Mouse (Mus musculus) c-Kit-positive CD71-positive TER-119-negative erythroid progenitor cells, embryonic 14.5 days (primary cell): ENCODE measurements around the gene Cdyl2.

Source experiments
- DNase-seq: peaks from one replicate; pipeline ENCODE4 v3.0.0-alpha.2; 2013; ENCODE audit warnings: low read depth

The Cdyl2 gene

DNA sequence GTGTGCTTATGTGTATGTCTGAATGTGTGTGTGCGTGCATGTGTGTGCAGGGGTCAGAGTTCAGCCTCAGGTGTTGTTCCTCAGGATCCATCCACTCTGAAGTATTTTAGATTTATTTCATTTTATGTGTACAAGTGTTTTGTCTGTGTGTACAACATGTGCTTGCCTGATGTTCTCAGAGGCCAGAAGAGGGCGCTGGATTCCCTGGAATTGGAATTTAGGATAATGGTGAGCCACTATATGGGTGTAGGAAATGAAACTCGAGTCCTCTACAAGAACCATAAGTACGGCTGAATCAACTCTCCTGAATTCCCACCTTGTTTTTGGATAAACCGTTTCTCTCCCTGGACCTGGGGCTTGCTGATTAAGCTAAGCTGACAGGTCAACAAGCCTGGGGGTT lies 61.2 kb downstream of the Cdyl2 start:
- no peak for DNase-seq

DNA sequence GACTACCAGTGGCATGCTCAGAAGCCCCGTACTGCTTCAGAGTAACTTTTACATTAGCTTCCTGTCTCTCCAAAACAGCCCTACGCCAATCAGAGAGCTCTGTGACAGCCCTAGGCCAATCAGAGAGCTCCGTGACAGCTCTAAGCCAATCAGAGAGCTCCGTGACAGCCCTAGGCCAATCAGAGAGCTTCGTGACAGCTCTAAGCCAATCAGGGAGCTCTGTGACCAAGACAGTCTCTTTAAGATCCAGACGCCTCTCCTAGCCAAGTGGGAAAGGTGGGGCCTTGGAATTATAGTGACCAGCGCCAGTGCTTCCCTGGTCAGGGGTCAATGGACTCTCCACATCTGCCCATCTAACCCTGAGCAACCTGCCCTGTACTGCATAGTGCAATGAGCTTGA lies 62.2 kb downstream of the Cdyl2 start:
- no peak for DNase-seq

DNA sequence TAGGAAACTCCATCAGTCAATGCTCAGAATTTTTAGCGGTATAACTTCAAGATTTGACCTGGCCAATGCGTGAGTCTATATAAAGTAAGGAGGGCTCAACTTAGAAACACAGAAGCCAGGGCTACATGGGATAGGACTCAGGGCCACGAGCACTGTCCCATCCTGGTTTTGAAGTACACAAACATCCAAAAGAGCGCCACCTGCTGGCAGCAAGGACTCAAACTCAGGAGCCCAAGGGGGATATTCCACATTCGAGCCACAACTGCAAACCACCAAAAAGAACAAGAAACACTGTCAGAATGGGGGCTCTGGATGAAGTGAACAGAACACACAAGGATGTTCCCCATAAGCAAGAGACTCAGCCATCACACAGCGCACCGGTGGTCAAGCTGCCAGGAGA lies 63.8 kb downstream of the Cdyl2 start:
- no peak for DNase-seq

DNA sequence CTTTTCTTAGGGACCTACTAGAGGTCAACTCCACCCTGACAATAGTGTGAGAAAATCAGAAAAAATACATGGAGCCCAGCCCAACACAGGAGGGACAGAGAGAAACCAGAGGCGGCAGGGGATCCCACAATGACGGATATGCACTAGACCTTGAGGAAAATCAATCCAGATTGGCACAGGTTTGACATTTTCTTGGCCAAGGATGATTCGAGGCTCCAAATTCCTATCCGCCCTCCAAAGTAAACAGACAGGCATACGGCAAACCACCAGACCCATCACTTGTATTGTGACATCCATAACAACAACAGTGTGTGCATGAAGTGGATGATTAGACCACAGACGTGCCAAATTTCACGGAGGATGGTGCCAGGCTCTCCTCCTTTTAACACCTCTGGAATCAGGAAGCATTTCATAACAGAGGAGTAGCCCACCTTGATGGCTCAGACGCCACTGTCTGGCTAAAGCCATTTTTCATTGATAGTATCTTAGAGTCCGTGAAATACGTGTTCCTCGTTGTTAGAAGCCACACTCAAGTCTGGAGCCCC lies 65.9 kb downstream of the Cdyl2 start:
- no peak for DNase-seq

DNA sequence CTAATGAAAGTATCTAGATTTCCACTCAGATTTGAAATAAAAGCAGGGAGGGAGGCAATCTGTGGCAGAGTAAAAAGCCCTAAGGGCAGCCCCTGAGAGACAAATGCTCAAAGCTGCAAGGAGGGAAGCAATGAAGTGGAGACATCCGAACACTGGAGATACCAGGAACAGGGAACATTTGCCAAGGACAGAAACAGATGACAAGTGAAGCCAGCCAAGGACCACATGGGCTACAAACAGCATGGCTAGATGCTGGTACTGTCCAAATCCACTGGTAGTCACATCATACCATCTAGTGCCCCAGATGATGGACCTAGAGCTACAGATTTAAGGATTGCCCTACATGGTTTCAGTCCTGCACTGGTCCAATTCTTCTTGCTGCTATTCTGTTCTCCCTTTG lies 71.3 kb downstream of the Cdyl2 start:
- no peak for DNase-seq

DNA sequence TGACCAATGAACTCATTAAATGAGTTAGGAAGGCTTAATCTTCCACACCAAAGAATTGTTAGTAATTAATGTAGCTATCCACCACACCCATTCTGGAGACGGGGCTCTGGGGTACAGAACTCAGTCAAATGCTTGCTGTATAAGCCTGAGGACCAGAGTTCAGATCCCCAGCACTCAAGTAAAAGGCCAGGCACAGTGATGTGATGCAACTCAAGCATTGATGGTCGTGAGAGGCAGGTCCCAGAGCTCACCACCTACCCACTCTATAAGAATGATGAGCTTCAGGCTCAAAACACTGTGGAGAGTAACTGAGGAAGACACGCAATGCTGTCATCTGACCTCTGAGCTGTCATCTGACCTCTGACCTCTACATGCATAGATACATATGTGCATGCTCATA lies 76.0 kb downstream of the Cdyl2 start:
- no peak for DNase-seq

DNA sequence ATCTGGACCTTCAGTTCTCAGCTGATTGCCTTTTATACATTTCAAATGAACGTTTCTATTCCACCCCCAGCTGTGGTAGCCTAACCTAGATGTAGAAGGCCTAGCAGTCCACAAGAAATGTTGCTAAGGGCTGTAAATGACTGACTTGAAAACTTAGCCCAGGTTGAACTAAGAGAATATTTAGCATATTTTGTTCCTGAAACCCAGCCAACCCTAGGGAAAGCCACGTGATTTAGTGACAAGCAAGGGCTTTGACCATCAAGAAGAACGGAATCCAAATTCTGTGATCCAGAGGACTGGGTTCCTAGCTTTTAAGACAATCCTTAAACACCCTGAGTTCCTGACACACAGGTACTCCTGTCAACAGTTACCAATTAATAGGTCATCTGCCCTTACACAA lies 77.9 kb downstream of the Cdyl2 start:
- no peak for DNase-seq

DNA sequence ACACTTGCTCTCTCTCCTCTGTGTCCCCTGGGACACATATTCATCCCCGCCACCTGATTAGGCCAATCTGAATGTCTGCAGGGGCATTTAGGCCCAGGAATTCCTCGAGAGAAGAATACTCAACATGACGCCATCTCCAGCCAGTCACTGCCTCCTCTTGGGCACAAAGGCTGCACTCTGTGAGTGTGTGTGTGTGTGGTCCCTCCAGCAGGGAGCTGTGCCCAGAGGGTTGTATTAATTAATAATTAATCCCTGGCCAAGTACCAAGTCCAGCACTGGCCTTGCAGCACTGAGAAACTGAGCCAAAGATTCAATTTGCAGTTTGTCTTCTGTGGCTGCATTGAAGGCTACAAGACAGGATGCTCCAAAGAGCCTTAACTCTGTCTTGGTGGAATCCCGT lies 79.8 kb downstream of the Cdyl2 start:
- DNase-seq: no peak

DNA sequence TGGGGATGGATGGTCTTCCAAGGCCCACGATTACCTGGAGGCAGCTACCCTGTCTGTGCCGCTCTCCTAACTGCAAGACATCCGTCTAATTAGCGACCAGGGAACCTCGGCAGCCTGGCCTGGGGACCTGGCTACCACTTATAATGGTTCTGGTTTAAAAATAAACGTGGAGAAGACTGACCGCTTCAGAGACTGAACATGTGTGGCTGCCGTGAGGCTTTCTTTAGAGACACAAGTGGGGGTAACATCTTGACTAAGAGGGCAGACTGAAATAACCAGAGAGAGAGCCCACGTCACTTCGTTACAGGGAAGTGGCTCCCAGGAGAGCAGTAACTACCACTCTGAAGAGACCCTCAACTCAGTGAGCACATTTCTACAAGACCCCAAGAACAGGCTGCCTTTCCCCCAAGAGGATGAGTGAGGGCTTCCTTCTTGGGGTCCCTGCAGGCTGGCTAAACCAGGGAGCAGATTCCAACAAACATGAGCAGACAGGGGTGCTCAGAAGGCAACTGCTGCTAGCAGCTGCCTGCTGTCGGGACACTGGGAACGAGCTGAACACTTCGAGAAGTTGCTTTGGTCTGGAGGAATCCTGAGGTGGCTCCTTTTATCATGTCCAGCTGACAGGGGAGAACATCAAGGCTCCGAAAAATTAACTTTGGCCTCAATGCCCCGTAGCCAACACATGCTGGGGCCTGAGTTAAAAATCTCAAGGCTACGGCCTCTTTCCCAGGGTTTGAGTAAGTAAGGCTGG lies 82.6 kb downstream of the Cdyl2 start:
- DNase-seq: no peak

DNA sequence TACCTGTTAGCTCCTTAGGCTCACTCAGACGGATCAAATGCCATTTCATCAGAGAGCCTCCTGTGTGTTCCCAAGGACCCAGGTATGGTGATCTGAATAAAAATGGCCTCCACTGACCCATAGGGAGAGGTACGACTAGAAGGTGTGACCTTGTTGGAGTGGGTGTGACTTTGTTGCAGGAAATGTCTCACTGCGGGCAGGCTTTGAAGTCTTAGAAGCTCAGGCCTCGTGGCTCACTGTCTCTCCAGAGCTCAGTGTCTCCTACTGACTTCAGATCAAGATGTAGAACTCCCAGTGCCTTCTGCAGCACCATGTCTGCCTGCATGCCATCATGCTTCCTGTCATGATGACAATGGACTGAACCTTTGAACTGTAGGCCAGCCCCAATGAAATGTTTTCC lies 87.4 kb downstream of the Cdyl2 start:
- DNase-seq: no peak

DNA sequence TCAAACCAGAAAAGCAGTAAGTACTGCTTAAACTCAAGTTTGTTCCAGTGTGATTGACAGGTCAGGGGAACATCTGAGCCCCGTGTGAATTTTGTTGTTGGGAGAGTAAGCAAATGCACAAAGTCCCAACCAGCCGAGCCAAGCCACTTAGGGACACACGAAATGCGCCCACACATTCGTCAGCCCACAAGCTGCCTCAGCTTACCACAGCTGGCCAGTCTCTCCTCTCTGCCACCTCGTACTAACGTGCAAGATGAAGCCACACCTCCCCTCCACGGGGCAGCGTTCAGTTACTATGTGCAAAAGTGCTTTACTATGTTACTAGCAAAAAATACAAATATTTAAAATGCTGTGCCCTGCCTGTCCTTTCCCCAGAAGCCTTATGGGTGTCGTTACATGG lies 91.9 kb downstream of the Cdyl2 start:
- DNase-seq: no peak

DNA sequence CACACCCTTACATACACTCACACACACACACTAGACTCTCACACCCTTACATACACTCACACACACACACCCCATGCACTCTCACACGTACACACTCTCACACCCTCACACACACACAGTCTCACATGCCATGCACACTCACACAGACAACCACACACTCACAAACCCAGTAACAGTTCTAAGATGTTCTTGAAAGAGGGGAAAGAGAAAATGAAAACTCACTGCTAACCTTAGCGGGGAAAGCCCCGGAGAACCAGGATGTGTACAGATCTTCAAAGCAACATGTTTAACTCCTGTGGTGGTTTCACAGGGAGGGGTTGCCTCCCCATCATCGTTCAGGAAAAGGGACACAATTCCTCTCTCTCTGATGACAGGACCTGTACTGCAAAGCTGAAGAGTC lies 94.8 kb downstream of the Cdyl2 start:
- no peak for DNase-seq

DNA sequence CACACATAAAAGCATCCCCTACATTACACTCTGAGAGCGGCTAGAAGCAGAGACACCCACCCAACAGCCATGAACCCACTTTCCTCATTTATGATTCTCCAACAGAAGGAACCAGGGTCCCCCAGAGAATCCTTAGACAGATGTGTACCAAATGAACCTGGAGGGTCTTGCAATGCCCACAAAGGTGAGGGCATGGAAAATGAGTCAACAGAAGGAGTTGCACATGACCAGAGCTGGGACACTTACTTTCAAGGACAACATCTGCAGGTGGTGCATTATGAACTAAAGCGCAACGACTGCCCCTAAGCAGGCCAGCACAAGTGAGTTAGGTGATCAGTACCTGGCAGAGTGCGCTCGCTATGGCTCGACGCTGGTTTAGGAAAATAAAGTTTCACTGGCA lies 95.6 kb downstream of the Cdyl2 start:
- DNase-seq: no peak

DNA sequence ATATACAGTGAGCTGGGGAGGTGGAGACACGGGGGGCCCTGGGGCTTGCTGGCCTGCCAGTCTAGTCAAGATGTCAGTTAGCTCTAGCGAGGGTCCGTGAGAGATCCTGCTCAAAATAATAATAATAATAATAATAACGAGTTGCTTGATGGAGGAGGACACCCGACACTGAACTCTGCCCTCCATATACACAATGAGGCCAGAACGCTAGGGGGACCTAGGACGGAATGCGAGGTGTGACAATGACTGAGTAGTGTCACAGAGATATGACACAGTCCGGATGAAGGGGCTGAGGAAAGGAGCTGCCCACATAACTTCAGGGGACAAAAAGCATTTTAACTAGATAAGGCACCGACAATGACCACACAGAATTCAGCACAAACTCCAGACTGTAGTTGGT lies 96.4 kb downstream of the Cdyl2 start:
- DNase-seq: no peak

DNA sequence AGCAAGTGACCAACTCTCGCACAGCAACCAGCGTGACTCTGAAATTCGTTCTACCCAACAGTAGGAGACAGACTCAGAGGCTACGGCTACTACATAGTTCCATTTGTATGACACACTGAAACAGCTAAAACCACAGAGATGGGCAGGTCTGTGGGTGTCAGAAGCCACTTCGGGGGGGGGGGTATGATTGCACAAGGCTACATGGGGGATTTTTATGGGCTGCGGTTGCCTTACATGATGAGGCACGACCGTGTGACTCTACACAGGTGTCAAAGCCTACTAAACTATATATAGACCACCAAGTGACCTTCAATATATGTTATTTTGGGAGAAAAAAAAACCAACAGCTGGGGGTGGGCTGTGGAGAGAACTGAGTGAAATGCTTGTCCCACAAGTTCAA lies 96.8 kb downstream of the Cdyl2 start:
- DNase-seq: no peak

DNA sequence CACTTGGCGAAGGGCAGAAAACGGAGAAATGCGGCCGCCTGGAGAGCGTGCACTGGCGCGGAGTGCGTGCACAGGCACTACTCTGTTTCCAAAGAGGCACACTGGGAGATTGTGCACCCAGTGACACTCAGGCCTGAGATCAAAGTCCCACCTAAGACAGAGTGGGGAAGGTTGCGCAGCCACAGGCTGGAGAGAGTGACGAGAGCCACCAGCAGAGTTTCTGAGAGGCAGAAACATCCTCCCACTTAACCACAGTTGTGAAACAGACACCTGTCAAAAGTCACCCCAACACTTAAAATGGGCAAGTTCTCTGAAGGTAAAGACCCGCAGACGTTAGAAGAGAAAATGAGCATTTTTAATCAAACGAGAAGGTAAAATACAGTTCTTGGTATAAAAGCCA lies 97.5 kb downstream of the Cdyl2 start:
- DNase-seq: no peak

DNA sequence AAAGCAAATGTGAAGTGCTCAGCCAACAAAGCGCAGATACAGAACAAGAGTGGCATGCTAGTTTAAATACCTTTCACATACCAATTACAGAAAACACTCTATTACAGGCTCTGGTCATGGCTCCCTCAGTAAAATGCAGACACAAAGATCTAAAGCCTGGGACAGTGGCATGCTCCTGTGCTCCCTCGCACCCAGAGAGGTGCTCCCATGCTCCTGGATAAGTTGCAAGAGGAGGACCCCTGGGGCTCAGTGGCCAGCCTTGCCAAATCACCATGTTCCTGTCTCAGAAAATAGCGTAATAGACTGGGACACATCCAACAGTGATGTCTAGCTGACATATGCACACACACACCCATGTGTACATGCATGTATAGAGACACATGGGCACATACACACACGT lies 98.4 kb downstream of the Cdyl2 start:
- no peak for DNase-seq

DNA sequence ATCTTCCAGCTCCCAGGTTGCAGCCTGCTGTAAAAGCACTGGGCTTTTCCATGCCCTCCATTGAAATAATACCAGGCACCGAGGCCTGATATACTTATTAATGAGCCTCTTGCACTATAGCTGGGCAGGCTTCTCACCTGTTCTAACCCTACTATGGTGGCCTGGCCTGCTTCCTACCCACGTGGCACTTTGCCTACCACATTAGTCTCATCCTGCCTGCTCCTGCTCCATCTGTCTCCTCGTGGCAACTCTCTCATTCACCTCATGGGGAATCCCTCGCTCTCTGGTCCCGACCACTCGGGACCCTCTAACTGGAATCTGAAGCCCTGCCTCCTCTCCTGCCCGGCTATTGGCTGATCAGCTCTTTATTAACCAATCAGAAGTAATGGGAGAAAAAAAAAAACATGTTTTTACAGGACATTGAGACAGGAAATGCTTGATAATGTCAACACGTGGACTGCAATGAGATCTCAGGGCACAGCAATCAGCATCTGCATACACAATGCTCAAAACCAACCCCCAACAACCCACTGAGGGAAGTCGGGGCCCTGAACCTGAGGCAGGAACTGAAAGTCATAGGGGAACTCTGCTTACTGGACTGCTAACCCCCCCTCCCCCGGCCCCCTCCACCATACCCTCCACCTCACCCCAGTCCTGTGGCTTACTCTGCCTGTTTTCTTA lies 99.2 kb downstream of the Cdyl2 start:
- DNase-seq: no peak

DNA sequence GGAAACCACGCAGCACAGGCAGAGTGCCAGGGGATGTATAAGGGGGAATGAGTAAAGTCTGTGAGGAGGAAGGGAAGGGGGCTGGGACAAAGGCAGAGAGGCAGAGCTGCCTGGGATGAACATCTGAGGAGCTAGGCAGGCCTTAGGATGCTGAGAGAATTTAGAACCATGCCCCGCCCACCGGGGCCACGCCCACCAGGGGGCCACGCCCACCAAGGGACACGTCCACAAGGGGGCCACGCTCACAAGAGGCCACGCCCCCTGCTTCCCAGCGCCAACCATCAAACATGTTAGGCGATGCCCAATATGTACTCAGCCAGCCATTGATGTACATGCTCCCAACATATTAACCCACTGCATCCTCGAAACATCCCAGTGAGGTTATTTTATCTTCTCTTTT lies 102.7 kb downstream of the Cdyl2 start:
- DNase-seq: peak; percentile 3

DNA sequence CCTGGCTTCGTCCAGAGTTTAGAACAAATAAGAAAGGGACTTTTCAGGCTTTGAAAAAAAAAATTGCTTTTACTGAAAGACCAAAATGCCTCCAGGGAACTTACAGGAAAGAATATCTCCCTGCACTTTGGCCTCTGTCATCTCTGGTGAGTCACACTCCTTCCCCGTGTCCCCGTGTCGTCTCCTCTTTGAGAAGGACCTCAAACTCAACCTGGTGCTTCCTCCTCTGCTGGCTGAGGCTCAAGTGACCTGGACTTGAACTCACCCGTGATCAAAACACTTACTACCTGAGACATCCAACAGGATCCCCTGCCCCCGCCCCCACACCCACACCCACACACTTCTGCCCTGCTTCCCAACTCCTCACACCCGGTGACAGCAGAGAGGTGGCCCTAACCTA lies 103.8 kb downstream of the Cdyl2 start:
- no peak for DNase-seq

DNA sequence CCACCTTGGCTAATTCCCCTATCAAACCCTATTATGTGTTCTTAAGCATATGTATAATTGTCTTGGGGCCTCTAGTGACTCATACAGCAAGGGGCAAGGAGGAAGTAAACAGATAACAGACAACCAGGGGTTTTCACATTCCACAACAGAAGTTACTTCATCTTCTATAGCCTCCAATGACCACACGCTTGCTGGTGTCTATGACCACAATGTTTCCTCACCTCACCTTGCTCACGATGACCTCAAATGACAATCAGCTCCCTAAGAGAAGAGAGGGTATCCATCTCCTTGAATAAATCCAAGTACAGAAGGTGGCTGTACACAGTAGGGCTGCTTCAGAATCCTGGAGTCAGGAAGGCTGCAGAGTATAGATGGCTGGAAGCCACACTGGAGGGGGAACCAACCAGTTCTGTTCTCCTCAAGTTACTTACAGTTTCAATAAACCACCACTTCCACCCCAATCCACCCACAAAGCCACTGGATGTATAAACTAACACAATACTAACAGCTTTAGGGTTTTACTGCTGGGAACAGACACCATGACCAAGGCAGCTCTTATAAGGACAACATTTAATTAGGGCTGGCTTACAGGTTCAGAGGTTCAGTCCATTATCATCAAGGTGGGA lies 104.8 kb downstream of the Cdyl2 start:
- DNase-seq: no peak

DNA sequence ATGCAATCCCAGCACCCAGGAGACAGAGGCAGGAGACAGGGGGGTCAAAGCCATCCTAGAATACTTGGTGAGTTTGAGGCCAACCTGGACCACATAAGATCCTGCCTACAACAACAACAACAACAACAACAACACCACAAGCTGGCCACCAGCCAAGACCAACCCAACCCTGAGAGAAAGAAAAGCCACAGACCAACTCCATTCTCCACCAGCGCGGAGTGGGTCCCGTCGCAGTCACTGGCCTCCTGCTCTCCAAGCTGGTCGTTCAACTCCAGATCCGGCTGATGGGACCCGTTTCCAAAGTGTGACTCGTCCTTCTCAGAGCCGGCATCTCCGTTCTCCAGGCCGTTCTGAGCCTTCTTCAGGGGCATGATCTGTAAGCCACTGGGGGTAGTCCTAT lies 109.2 kb downstream of the Cdyl2 start:
- DNase-seq: no peak

DNA sequence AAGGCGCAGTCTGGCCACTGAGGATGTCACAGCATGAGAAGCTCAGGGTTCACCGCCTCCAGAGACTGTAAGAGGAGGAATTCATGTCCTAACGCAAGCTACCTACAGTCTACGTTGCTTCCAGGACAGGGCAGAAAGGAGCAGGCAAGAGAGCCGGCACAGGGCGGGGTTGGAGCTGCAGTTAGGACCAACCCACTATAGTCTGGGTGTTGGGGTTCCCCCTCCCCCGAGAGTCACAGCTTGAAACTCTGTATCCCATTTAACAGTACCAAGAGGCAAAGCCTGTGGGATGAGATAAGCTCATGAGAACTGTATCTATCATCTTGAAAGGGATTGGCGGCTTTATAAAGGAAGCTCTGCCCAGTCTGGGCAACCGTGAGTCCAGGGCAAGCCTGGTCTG lies 110.5 kb downstream of the Cdyl2 start:
- DNase-seq: peak; percentile 17
